Mouse (Mus musculus) spleen, adult 2 months (tissue): ENCODE measurements around the gene Kidins220.

Experiments
- CTCF ChIP-seq: fragments of 200-500 bp; IDR thresholded peaks from 2 replicates; pipeline ENCODE4 v1.5.1; 2011; ENCODE audit warnings: mild to moderate bottlenecking, inconsistent platforms; ENCODE audit not compliant: insufficient read depth, insufficient read length, insufficient replicate concordance; ENCODE audit errors: extremely low read depth
- POLR2A ChIP-seq: fragments of 200-500 bp; IDR thresholded peaks from 2 replicates; pipeline ENCODE4 v1.6.1; 2011; ENCODE audit warnings: low read depth, low read length, inconsistent platforms

- TF ChIP-seq POLR2A (no peak), CTCF (no peak)
Observed at GRCm38 (mm10) chr12:24965406-24965805, 9.3 kb upstream of the Kidins220 start.
